Mouse (Mus musculus) heart, postnatal 4 days (tissue): ENCODE data around the gene Sesn1. TPM values are rescaled to one million over a fixed set of nuclear protein-coding genes. Genes with fewer than 3 reads are reported as not detected.
A peak's percentile ranks its signal among the peaks of the same experiment; 100 is the strongest.
"Not testable (repeated sequence)": the region's sequence is repeated elsewhere in the genome, so short reads cannot be mapped to it uniquely, and the experiment has no call there.

ENCODE experiments used
- DNase-seq: peaks from one replicate; pipeline ENCODE4 v3.0.0; 2021
- total RNA-seq, 2 experiments: library from RNA; stranded (reverse); gene quantifications; 2 replicates each; pipeline ENCODE4 v1.2.3; 2021

The Sesn1 gene
- total RNA-seq, 2 experiments from 2014 or later: 29.3 to 31.2 TPM

DNA sequence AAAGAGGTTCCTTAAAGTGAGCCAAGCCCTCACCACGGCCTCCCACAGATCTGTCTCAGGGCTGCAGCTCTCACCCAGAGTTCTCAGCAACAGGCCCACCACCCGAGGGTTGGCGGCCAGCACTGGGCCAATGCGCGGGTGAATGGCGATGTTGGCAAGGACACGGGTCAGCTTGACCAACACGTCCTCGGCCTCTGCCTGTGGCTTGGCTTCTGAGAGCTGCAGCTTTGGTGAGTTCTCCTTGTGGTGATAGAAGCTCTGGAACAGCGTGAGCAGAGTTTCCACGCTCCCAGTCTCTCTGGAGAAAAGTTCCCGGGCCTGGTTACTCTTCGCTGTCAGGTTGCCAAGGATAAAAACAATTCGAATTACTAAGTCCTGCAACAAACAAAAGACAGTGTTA lies 117.0 kb downstream of the Sesn1 start:
- no peak for DNase-seq

DNA sequence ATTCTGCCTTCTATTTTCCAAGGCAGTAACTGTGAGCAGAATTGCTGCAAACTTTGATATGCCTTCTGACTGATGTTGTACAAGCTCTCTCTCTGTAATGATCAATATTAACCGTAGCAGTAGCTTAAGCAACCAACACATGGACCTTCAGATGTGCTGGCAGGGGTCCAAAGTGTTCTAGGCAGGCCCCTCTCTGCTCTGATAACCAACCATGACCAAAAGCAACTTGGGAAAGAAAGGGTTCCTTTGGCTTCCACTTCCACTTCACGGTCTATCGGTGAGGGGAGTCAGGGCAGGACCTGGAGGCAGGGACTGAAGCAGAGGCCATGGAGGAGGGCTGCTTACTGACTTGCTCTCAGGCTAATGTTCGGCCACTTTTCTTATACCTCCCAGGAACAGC lies 121.2 kb downstream of the Sesn1 start:
- no peak for DNase-seq

DNA sequence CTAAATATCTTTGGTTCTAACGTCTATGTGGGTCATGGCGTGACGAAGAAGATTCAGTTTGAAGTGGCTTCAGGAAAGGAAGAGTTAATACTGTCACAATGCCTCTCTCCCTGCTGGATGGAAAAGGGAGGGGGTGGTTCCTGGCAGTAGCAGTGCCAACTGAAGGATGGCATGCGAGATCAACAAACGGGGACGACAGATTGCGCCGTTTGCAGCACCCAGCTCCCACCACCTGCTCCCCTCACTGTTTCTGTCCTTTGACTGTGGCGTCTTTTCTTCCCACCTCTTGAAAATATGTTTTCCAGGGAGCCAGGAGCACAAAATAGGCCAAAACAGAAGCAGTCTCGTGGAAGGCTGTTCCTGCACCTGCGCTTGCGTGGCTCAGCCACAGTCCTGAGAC lies 122.2 kb downstream of the Sesn1 start:
- DNase-seq: no peak

DNA sequence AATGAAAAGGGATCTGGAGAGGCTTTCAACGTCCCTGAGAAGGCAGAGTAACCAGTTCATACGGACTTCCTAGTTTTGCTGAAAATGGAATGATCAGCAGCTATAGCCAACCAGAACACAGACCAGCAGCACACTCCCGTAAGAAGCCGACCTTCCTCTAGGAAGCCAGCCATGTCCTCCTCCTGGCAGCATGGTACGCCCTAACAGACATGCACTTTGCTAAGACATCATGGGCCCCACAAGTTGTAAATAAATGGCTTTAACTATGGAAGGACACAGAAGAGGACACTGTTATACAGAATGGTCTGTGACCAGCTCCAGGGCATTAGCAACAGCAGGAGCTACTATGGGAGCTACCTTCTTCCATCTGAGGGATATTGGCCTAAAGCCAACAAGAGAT lies 123.2 kb downstream of the Sesn1 start:
- DNase-seq: no peak

DNA sequence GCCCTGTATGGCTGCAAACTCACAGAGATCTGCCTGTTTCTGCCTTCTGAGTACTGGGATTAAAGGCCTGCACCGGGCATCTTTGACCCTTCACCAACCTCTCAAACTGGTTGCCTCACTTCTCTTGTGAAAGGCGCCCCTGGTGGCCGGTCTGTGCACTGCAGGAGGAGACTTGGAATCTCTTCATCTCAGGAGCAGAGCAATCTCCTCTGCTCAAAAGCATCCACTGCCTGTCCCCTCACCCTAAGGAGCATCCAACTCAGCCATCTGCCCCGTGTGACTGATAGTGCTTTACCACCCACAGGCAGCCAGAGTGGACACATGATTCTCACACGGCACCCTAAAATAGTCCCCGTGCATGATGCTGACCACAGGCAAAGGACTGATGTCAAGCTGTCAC lies 123.8 kb downstream of the Sesn1 start:
- peak; percentile 76 for DNase-seq

DNA sequence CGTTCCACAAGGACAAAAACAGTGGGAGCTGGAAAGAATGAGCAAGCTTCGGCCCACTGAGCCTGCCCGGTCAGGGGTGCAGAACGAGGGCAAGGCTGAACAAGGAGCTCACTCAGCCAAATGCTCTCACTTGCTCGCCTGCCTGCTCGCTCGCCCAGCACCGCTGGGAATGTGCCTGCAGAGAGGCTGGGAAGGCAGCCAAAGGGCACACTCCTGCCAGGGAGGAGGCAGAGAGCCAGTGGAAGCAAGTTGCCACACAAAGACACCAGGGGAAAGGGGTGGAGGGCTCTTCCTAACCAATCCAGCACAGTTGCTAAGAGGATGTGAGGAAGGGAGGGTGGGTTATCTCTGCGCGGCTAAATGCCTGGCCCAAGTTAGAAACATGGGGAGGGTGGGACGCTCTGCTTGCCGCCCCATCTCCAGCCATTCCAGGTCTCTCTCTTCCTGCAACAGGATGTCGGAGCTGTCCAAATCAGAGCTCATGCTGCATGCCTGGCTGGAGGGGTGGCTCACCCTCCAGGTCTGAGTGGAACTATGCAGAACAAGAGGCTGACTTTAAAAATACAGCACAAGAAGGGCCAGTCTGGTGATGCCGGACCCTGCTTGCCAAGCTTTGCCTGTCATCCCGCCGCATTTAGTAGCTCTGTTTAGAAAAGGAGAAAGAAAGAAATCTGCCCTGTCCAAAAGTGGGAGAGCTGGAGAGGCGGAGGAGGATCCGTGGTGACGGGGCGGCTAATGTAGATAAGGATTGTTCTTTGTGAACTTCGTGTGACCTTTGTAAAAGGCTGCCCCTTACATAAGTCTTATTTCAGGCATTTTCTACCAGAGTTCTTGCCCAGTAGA lies 125.1 kb downstream of the Sesn1 start:
- peak; percentile 93 for DNase-seq

DNA sequence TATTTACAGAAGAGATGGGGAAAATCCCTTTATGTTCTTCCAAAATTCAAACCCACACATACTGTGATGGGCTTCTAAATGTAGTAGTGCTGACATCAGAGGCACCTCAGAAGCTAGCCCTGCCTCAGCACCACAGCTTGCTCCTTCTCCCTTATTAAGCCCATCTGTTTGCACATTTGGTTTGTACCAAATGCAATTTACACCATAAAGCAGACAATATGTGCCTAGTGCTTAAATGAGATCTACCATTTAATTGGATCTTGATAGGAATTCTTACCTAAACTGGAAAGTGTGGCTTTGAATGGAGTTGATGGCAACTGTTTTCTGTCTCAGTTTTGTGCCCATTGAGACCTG lies 125.7 kb downstream of the Sesn1 start:
- no peak for DNase-seq

DNA sequence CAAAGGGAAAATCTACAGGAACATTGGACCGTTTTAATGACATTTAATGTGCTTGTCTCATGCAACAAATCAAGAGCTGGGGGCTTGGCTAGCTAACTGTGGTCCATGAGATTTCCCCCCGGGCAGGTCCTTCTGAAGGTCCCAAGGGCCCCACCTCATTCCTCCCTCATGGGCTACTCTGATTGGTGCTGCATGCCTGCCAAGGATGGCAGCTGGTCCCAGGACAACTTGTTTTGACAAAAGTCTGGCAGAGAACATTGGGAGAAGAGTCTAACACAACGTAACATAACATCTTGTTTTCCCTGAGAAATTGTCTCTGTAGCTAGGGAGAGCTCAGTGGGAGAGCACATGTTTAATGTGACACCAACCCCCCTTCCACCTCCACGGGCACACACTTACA lies 126.4 kb downstream of the Sesn1 start:
- peak; percentile 28 for DNase-seq

DNA sequence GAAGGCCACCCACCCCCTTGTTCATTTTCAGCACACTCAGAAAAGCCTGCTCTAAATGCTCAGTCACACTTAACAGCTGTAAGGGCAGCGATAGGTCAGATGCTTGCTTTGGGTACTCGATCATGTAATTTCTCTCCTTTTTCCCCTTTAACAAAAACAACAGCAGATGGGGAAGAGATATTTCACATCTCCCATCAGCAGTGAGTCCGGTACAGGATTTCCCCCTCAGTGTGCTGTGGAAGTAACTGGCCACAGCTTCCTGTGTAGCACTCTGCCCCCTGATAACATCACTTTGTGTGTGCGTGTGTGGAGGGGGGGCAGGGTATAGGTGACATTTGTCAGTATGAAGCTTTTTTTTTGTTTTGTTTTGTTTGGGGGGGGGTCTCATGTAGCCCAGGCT lies 127.4 kb downstream of the Sesn1 start:
- no peak for DNase-seq

DNA sequence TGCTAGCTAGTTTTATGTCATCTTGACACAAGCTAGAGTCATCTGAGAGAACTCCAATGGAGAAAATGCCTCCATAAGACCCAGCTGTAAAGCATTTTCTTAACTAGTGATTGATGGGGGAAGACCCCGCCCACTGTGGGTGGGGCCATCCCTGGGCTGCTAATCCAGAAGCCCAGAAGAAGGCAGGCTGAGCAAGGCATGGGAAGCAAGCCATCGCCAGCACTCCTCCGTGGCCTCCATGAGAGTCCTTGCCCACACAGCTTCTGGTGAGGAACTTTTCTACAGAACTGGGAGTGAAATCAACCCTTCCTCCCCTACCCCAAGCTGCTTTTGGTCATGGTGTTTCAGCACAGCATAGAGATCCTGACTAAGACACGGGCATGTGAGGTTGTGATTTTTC lies 129.4 kb downstream of the Sesn1 start:
- no peak for DNase-seq

DNA sequence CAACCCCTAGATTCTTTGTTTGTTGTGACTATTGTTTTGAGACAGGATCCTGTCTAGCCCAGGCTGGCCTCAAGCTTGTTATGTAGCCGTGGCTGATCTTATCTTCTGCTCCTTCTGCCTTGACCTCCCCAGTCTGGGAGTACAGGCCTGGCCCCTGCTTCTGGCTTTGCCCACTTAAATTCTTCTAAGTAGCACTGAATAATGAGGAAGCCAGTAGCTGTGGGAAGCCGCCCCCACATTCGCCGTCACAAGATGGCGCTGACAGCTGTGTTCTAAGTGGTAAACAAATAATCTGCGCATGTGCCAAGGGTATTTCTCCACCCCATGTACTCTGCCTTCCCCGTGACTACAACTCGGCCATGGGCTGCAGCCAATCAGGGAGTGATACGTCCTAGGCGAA lies 142.6 kb downstream of the Sesn1 start:
- DNase-seq: not testable (repeated sequence)

DNA sequence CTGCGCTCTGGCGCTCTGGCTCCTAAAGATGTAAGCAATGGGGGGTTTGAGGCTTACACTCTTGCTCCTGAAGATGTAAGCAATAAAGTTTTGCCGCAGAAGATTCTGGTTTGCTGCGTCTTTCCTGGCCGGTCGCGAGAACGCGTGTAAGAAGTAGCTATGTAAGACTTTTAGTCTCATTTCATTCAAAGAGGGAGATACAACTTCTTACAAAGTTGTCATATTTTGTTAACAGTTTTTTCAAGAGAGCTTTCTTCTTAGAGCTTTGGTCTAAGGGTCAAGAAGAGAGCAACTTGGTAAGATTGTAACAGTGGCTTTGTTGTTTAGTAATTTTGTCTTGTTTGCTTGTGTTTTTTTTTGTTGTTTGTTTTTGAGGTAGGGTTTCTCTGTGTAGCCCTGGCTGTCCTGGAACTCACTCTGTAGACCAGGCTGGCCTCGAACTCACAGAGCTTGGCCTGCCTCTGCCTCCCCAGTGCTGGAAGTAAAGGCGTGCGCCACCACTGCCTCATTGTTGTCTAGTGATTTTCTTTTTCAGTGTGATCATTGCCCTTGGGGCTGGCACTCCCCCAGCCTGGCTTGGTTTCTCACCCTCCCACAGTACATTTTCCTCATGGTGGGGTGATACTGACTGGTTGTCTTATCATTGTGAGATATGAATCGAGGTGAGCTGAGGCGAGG lies 143.3 kb downstream of the Sesn1 start:
- DNase-seq: no peak

DNA sequence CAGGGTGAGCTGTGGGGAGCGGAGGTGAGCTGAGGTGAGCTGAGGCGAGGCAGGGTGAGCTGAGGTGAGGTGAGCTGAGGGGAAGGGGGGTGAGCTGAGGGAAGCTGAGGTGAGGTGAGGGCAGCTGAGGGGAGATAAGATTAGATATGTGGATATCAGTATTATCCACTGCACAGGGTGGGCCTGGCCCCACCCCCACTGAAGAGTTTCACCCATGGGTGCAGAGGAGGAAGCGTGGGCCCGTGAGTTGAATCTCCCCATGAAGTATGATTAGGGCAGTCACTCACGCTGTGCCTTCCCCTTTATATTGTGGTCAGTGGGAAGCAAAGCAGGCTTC lies 143.8 kb downstream of the Sesn1 start:
- no peak for DNase-seq

DNA sequence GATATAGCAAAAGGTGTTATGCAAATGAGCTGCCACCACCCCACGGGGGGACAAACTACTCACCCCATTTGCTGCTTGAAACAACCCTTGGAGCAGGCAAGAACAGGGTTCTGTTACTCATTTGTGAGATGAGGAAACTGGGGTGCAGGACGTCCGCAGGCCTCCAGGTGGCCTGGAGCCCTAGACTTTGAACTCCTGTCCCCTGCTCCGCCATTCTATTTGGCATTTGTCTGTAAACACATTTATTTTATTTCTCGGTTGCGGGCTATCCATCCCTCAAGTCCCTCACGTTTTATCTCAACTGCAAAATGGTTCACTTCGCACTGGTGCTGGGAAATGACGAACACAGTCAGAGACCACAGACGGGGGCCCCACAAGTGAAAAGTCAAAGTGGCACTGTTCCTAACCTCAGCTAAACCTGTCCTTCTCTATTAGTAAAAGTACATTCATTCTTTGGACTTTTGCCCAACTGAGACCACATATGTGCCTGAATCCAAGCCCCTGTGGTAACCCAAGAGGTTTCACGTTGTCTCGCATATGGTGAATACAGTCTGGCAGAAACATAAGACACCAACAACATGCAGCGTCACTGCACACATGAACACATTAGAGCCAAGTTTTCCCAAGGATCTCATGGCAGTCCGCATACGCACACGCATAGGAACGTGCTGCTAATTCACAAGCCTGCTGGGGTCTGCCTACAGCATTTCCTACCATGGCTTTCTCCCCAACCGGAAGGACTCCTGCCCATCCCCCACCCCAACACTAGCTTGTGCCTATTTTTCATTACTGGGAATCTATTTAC lies 147.9 kb downstream of the Sesn1 start:
- no peak for DNase-seq

Other genes with a start within 250 kb of the Sesn1 start
- gene Ccdc162, start 93.3 kb upstream of the Sesn1 start, total RNA-seq: under 1 TPM; 0.10 to 0.18 TPM
- 10 to 100 TPM in 1 of 2 experiments, 1 to 10 TPM in 1; 8.7 to 10.1 TPM for gene Cep57l1, start 64 bp upstream of the Sesn1 start, total RNA-seq
- gene Armc2, start 208.5 kb downstream of the Sesn1 start, total RNA-seq: 1 to 10 TPM; 1.2 to 1.6 TPM